ENCODE assay signal across 15 mouse cellular contexts in genomic region chr3:103153761-103154160, GRCm38 (mm10). TPM values are rescaled to one million over a fixed set of nuclear protein-coding genes. Genes with fewer than 3 reads are reported as not detected.
A peak's percentile ranks its signal among the peaks of the same experiment; 100 is the strongest.
DNase-seq lines count a peak whose midpoint lies in the region; ATAC-seq and TF ChIP-seq lines count a peak whose summit lies in the region.
"Had no signal": no experiment of that assay in that cellular context is flagged by ENCODE, and none has a peak within 500 bp of the region (broad histone marks: within the 10 kb centered on the region; RNA-seq: fewer than 3 reads in every experiment).

No protein-coding gene starts in this region.

- H3K36me3 ChIP-seq in kidney, postnatal 0 days (ENCODE audit: insufficient read depth, low read length): no peaks in the 10 kb centered on the region; the same call in 1 of the 2 replicates
- no peaks in the 10 kb centered on the region for H3K36me3 ChIP-seq in small intestine, adult 2 months (ENCODE audit: control insufficient read depth, insufficient read depth, low read length)
- H3K36me3 ChIP-seq: neural tube, embryonic 12.5 days had no signal

- no peak overlapping the region for H3K4me2 ChIP-seq in kidney, postnatal 0 days (ENCODE audit: low read length)
- H3K4me2 ChIP-seq: hindbrain, embryonic 14.5 days; limb, embryonic 13.5 days; midbrain, embryonic 11.5 days; neural tube, embryonic 12.5 days; stomach, embryonic 15.5 days had no signal

- peak; percentile 67 for TF ChIP-seq CTCF in kidney, postnatal 0 days (IDR thresholded peaks at IDR 0.05; ENCODE audit: low read depth)
- peak; percentile 36; the same call in 1 of the 2 replicates for TF ChIP-seq CTCF in brain, embryonic 14.5 days (IDR thresholded peaks at IDR 0.05; ENCODE audit: borderline replicate concordance, extremely low read depth, insufficient read depth, insufficient read length)
- peak; percentile 8; the same call in 1 of the 2 replicates for TF ChIP-seq CTCF in small intestine, adult 2 months (IDR thresholded peaks at IDR 0.05; ENCODE audit: extremely low read depth, insufficient read length, insufficient replicate concordance, low read depth, low read length)

- no peak for TF ChIP-seq POLR2A in brain, embryonic 14.5 days (IDR thresholded peaks at IDR 0.05; ENCODE audit: borderline replicate concordance, extremely low read depth, insufficient read depth, insufficient read length, poor library complexity, severe bottlenecking)
- TF ChIP-seq POLR2A in small intestine, adult 2 months (IDR thresholded peaks at IDR 0.05; ENCODE audit: low read depth, low read length): no peak

- no peaks in the 10 kb centered on the region for H3K27me3 ChIP-seq in kidney, postnatal 0 days (ENCODE audit: insufficient read depth, low read length)
- H3K27me3 ChIP-seq in small intestine, adult 2 months (ENCODE audit: control insufficient read depth, insufficient read depth, low read length): no peaks in the 10 kb centered on the region
- H3K27me3 ChIP-seq: limb, embryonic 13.5 days; neural tube, embryonic 12.5 days; stomach, embryonic 15.5 days had no signal

- no peak overlapping the region for H3K27ac ChIP-seq in kidney, postnatal 0 days
- H3K27ac ChIP-seq in small intestine, adult 2 months (ENCODE audit: insufficient read depth, low read depth, low read length): no peak overlapping the region
- H3K27ac ChIP-seq: hindbrain, embryonic 14.5 days; limb, embryonic 13.5 days; neural tube, embryonic 12.5 days; stomach, embryonic 15.5 days had no signal

- H3K9ac ChIP-seq in kidney, postnatal 0 days (ENCODE audit: low read depth, low read length): no peak overlapping the region
- H3K9ac ChIP-seq: hindbrain, embryonic 14.5 days; limb, embryonic 13.5 days; neural tube, embryonic 12.5 days; stomach, embryonic 15.5 days had no signal

- H3K4me3 ChIP-seq in kidney, postnatal 0 days (replicated peaks; ENCODE audit: low read depth, low read length): no peak overlapping the region
- H3K4me3 ChIP-seq in small intestine, adult 2 months (ENCODE audit: low read depth, low read length): no peak overlapping the region
- H3K4me3 ChIP-seq: limb, embryonic 13.5 days; neural tube, embryonic 12.5 days; stomach, embryonic 15.5 days had no signal

- no peak for ATAC-seq in kidney, postnatal 0 days (replicated peaks; ENCODE audit: low FRiP score, low read depth)

- no peaks in the 10 kb centered on the region for H3K4me1 ChIP-seq in kidney, postnatal 0 days (replicated peaks; ENCODE audit: insufficient read depth, low read length)
- H3K4me1 ChIP-seq in small intestine, adult 2 months (ENCODE audit: control insufficient read depth, insufficient read depth, insufficient read length, low read length): no peaks in the 10 kb centered on the region
- H3K4me1 ChIP-seq: limb, embryonic 13.5 days; neural tube, embryonic 12.5 days; stomach, embryonic 15.5 days had no signal

- DNase-seq in kidney, postnatal 0 days (ENCODE audit: low spot score): no peak
- no peak for DNase-seq in kidney, adult 8-10 months
- peak; percentile 28 for DNase-seq in thymus, postnatal 0 days (ENCODE audit: low spot score)
- DNase-seq in thymus, adult 18-20 months: no peak
- no peak for DNase-seq in brain, embryonic 14.5 days (ENCODE audit: low read depth)
- no peak for DNase-seq in cerebellum, postnatal 4 days (ENCODE audit: low spot score in 2 of 2)
- DNase-seq in urinary bladder, postnatal 10 days (ENCODE audit: low spot score): no peak
- DNase-seq: cerebellum, postnatal 14 days; gastrocnemius, postnatal 14 days had no signal

- H3K9me3 ChIP-seq in kidney, postnatal 0 days (replicated peaks; ENCODE audit: low read length): no peaks in the 10 kb centered on the region
- H3K9me3 ChIP-seq: neural tube, embryonic 12.5 days; stomach, embryonic 15.5 days had no signal

RNA-seq across cellular contexts. Expression of gene Bcas2, which starts 17.7 kb away (rescaled TPM):
- polyA plus RNA-seq in kidney, postnatal 0 days (2015; fragmentation: Nextera tagmentation; extraction: Ambion mirVana): 144 and 151 TPM in 2 replicates
- polyA plus RNA-seq in thymus, postnatal 0 days (2015; fragmentation: Nextera tagmentation; extraction: Ambion mirVana): 168 and 172 TPM in 2 replicates
- polyA plus RNA-seq in brain, embryonic 14.5 days (2012; rRNA removed): 161 and 168 TPM in 2 replicates
- 7.1 and 10.2 TPM in 2 replicates for polyA plus RNA-seq in small intestine, adult 2 months (2012; rRNA removed)

RNA-seq across cellular contexts. Expression of gene Dennd2c, which starts 51.4 kb away (rescaled TPM):
- 2.3 and 2.8 TPM in 2 replicates for polyA plus RNA-seq in kidney, postnatal 0 days (2015; fragmentation: Nextera tagmentation; extraction: Ambion mirVana)
- 7.4 and 7.8 TPM in 2 replicates for polyA plus RNA-seq in thymus, postnatal 0 days (2015; fragmentation: Nextera tagmentation; extraction: Ambion mirVana)
- 1.0 and 1.5 TPM in 2 replicates for polyA plus RNA-seq in brain, embryonic 14.5 days (2012; rRNA removed)
- 0.08 and 0.15 TPM in 2 replicates for polyA plus RNA-seq in small intestine, adult 2 months (2012; rRNA removed)

Comparison
In these comparisons a context has a peak if more than half of its experiments do, and no peak if none do; other contexts are left out.
1. CTCF ChIP-seq: peak in every context shown above with its lines; median percentile 67 in kidney, postnatal 0 days; 36 in brain, embryonic 14.5 days; 8 in small intestine, adult 2 months.
2. RNA of gene Bcas2, which starts 17.7 kb away (polyA plus RNA-seq): 161 to 168 TPM in brain, embryonic 14.5 days, 168 to 172 TPM in thymus, postnatal 0 days and 144 to 151 TPM in kidney, postnatal 0 days; 7.1 to 10.2 TPM in small intestine, adult 2 months; every median in the first group is over 10 times any median in the second.